Mouse (Mus musculus): ENCODE data around the gene Rfc5. TPM values are rescaled to one million over a fixed set of nuclear protein-coding genes. Genes with fewer than 3 reads are reported as not detected.

Gene Rfc5
- polyA plus RNA-seq, 1 experiment from 2014 or later = 128 TPM

DNA sequence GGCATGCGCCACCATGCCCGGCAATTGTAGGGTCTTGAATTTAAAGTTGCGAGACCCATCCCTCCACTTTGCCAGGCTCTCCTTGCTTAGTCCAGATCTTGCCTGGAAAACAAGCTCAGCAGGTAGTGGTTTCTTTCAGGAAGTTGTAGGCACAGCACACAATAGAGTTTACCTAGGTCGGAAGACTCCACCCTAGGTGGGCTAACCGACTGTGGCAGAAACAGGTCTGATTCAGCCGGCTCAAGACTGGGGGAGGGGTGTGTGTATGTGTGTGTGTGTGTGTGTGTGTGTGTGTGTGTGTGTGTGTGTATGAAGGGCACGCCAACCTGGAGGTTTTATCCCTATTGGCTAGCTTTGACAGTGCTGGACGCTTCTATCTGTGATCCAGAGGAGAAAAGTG lies 14.8 kb upstream of the Rfc5 start:
- 84% methylated on average over 8 of the region's 8 CpGs for WGBS
- Histone ChIP-seq H3K9ac (replicated peaks; ENCODE audit: low read length) (no peak overlapping the region), H3K4me3 (ENCODE audit: low read length) (no peak overlapping the region), H3K36me3 (ENCODE audit: insufficient read depth, low read length) (no peaks in the 10 kb centered on the region), H3K27me3 (ENCODE audit: insufficient read depth, low read length) (no peaks in the 10 kb centered on the region), H3K9me3 (ENCODE audit: low read length) (no peaks in the 10 kb centered on the region), H3K27ac (ENCODE audit: low read length) (no peak overlapping the region), H3K4me1 (ENCODE audit: insufficient read depth, low read length) (no peaks in the 10 kb centered on the region), H3K4me2 (replicated peaks; ENCODE audit: low read depth, low read length) (no peak overlapping the region)
- no peak for ATAC-seq (ENCODE audit: low FRiP score, low TSS enrichment)

- H3K4me1 ChIP-seq (ENCODE audit: insufficient read depth, low read length) = no peaks in the 10 kb centered on the region
- 75% methylated on average over 9 of the region's 9 CpGs for WGBS
- no peak overlapping the region for H3K9ac ChIP-seq (replicated peaks; ENCODE audit: low read length)
- H3K4me2 ChIP-seq (replicated peaks; ENCODE audit: low read depth, low read length) = no peak overlapping the region
- no peak overlapping the region for H3K27ac ChIP-seq (ENCODE audit: low read length)
- H3K36me3 ChIP-seq (ENCODE audit: insufficient read depth, low read length) = no peaks in the 10 kb centered on the region
- H3K27me3 ChIP-seq (ENCODE audit: insufficient read depth, low read length) = no peaks in the 10 kb centered on the region
- H3K9me3 ChIP-seq (ENCODE audit: low read length) = no peaks in the 10 kb centered on the region
- no peak for ATAC-seq (ENCODE audit: low FRiP score, low TSS enrichment)
- H3K4me3 ChIP-seq (ENCODE audit: low read length) = no peak overlapping the region
Observed at GRCm38 (mm10) chr5:117399281-117399680, 10.4 kb upstream of the Rfc5 start.

DNA sequence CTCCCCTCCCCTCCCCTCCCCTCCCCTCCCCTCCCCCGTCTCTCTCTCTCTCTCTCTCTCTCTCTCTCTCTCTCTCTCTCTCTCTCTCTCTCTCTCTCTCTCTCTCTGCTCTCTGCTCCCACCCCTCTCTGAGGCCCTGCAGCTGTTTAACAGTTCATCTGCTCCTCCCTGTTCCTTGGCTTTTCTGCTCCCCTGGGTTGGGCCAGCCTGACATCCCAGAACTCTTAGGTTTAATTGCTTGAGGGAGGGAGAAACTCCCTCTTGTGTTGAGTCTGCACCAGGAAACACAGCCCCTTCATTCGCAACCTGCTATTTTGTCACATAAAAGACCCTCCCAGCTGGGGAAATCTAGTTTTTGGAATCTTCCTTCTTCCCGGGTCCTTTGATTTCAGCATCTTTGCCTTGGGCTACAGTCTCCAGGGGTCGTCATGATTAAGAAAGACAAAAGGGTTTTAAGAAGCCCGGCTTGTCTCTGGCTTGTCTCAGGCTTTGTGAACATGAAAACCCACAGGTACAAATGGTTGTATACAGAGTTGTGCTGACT lies 9.2 kb upstream of the Rfc5 start:
- Histone ChIP-seq H3K4me1 (ENCODE audit: insufficient read depth, low read length) (no peaks in the 10 kb centered on the region), H3K9ac (replicated peaks; ENCODE audit: low read length) (no peak overlapping the region), H3K4me2 (replicated peaks; ENCODE audit: low read depth, low read length) (no peak overlapping the region), H3K9me3 (ENCODE audit: low read length) (no peaks in the 10 kb centered on the region; the same call in 1 of the 2 replicates), H3K36me3 (ENCODE audit: insufficient read depth, low read length) (no peaks in the 10 kb centered on the region), H3K27ac (ENCODE audit: low read length) (no peak overlapping the region), H3K4me3 (ENCODE audit: low read length) (no peak overlapping the region), H3K27me3 (ENCODE audit: insufficient read depth, low read length) (no peaks in the 10 kb centered on the region)
- ATAC-seq (ENCODE audit: low FRiP score, low TSS enrichment) = peak; percentile 69; the same call in 1 of the 2 replicates
- WGBS = 36% methylated on average over 4 of the region's 5 CpGs

GRCm38 (mm10) chr5:117397371-117397770 lies 8.5 kb upstream of the Rfc5 start:
- 78% methylated on average over 6 of the region's 6 CpGs for WGBS
- Histone ChIP-seq H3K36me3 (ENCODE audit: insufficient read depth, low read length) (no peaks in the 10 kb centered on the region), H3K4me3 (ENCODE audit: low read length) (no peak overlapping the region), H3K27me3 (ENCODE audit: insufficient read depth, low read length) (no peaks in the 10 kb centered on the region), H3K9ac (replicated peaks; ENCODE audit: low read length) (no peak overlapping the region), H3K4me1 (ENCODE audit: insufficient read depth, low read length) (no peaks in the 10 kb centered on the region), H3K27ac (ENCODE audit: low read length) (no peak overlapping the region), H3K4me2 (replicated peaks; ENCODE audit: low read depth, low read length) (no peak overlapping the region), H3K9me3 (ENCODE audit: low read length) (no peaks in the 10 kb centered on the region; the same call in 1 of the 2 replicates)
- ATAC-seq (ENCODE audit: low FRiP score, low TSS enrichment) = no peak

DNA sequence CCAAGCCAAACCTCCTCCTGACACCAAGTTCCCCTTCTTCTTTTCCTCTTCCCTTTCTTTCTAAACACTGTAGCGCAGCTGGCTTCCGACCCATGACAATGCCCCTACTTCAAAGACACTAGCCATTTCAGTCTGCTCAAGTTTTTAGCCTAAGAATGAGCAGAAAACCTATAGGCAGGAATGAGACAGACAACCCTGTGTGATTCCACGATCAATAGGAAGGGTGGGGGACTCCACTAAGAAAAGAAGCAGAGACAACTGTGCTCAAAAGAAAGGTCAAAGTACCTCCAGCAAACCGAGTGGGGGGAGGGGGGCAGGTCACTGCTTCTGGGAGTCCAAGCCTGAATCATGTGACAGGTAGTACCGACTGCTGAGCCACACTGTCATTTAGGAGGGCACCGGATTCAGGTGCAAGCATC lies 7.8 kb upstream of the Rfc5 start:
- ATAC-seq (ENCODE audit: low FRiP score, low TSS enrichment) = no peak
- H3K4me3 ChIP-seq (ENCODE audit: low read length) = no peak overlapping the region
- H3K9ac ChIP-seq (replicated peaks; ENCODE audit: low read length) = no peak overlapping the region
- no peak overlapping the region for H3K27ac ChIP-seq (ENCODE audit: low read length)
- no peaks in the 10 kb centered on the region for H3K36me3 ChIP-seq (ENCODE audit: insufficient read depth, low read length)
- no peak overlapping the region for H3K4me2 ChIP-seq (replicated peaks; ENCODE audit: low read depth, low read length)
- no peaks in the 10 kb centered on the region; the same call in 1 of the 2 replicates for H3K9me3 ChIP-seq (ENCODE audit: low read length)
- H3K27me3 ChIP-seq (ENCODE audit: insufficient read depth, low read length) = no peaks in the 10 kb centered on the region
- H3K4me1 ChIP-seq (ENCODE audit: insufficient read depth, low read length) = no peaks in the 10 kb centered on the region
- WGBS = 70% methylated on average over 6 of the region's 6 CpGs

- Histone ChIP-seq H3K9ac (replicated peaks; ENCODE audit: low read length) (no peak overlapping the region), H3K4me2 (replicated peaks; ENCODE audit: low read depth, low read length) (no peak overlapping the region), H3K27ac (ENCODE audit: low read length) (no peak overlapping the region), H3K4me1 (ENCODE audit: insufficient read depth, low read length) (no peaks in the 10 kb centered on the region), H3K36me3 (ENCODE audit: insufficient read depth, low read length) (no peaks in the 10 kb centered on the region), H3K4me3 (ENCODE audit: low read length) (no peak overlapping the region), H3K27me3 (ENCODE audit: insufficient read depth, low read length) (no peaks in the 10 kb centered on the region), H3K9me3 (ENCODE audit: low read length) (no peaks in the 10 kb centered on the region; the same call in 1 of the 2 replicates)
- ATAC-seq (ENCODE audit: low FRiP score, low TSS enrichment) = no peak
- WGBS = 83% methylated on average over 5 of the region's 5 CpGs
Observed at GRCm38 (mm10) chr5:117395834-117396233, 7.0 kb upstream of the Rfc5 start.

- Histone ChIP-seq H3K4me3 (ENCODE audit: low read length) (no peak overlapping the region), H3K27me3 (ENCODE audit: insufficient read depth, low read length) (no peaks in the 10 kb centered on the region), H3K36me3 (ENCODE audit: insufficient read depth, low read length) (no peaks in the 10 kb centered on the region; the same call in 1 of the 2 replicates), H3K9me3 (ENCODE audit: low read length) (no peaks in the 10 kb centered on the region; the same call in 1 of the 2 replicates), H3K4me1 (ENCODE audit: insufficient read depth, low read length) (peaks cover 11% of the 10 kb centered on the region), H3K9ac (replicated peaks; ENCODE audit: low read length) (no peak overlapping the region), H3K27ac (ENCODE audit: low read length) (no peak overlapping the region), H3K4me2 (replicated peaks; ENCODE audit: low read depth, low read length) (no peak overlapping the region)
- WGBS = 95% methylated on average over 1 of the region's 1 CpGs
- ATAC-seq (ENCODE audit: low FRiP score, low TSS enrichment) = no peak
Observed at GRCm38 (mm10) chr5:117390895-117391294, 2.0 kb upstream of the Rfc5 start.

DNA sequence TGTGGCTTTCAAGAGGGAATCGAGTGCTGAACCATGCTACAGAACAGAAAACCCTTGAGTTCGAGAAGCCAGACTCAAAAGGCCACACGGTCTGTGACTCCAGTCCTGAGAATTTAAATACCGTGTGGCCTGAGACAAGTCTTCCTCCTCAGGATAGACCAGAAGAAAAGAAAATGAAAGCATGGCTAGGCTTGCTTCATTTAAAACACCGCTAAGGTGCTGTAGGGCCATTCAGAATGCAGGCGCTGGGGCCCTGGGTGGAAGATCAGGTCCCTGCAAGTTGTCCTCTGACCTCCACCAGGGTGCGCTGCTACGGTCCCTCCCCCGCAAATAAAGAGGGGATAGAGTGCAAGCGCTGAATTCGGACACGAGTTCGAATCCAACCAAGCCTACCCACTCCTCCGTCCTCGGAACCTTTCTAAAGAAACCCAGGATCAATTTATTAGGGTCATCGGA lies 523 bp downstream of the Rfc5 start:
- H3K4me2 ChIP-seq (replicated peaks; ENCODE audit: low read depth, low read length) = peak overlapping the region; percentile 70
- H3K36me3 ChIP-seq (ENCODE audit: insufficient read depth, low read length) = peaks cover 9% of the 10 kb centered on the region
- peak; percentile 33 for ATAC-seq (ENCODE audit: low FRiP score, low TSS enrichment)
- H3K9me3 ChIP-seq (ENCODE audit: low read length) = no peaks in the 10 kb centered on the region; the same call in 1 of the 2 replicates
- peaks cover 11% of the 10 kb centered on the region for H3K4me1 ChIP-seq (ENCODE audit: insufficient read depth, low read length)
- 11% methylated on average over 16 of the region's 16 CpGs for WGBS
- peak overlapping the region; percentile 74 for H3K4me3 ChIP-seq (ENCODE audit: low read length)
- no peaks in the 10 kb centered on the region for H3K27me3 ChIP-seq (ENCODE audit: insufficient read depth, low read length)
- peak overlapping the region; percentile 91 for H3K9ac ChIP-seq (replicated peaks; ENCODE audit: low read length)
- H3K27ac ChIP-seq (ENCODE audit: low read length) = 0 out of 2 replicates have a peak overlapping the region, but pooled peaks have one; percentile 56

- no peak overlapping the region for H3K4me3 ChIP-seq (ENCODE audit: low read length)
- no peaks in the 10 kb centered on the region for H3K27me3 ChIP-seq (ENCODE audit: insufficient read depth, low read length)
- WGBS = 64% methylated on average over 12 of the region's 12 CpGs
- no peak overlapping the region for H3K27ac ChIP-seq (ENCODE audit: low read length)
- ATAC-seq (ENCODE audit: low FRiP score, low TSS enrichment) = no peak
- no peaks in the 10 kb centered on the region for H3K9me3 ChIP-seq (ENCODE audit: low read length)
- H3K36me3 ChIP-seq (ENCODE audit: insufficient read depth, low read length) = peaks cover 43% of the 10 kb centered on the region
- H3K9ac ChIP-seq (replicated peaks; ENCODE audit: low read length) = no peak overlapping the region
- H3K4me1 ChIP-seq (ENCODE audit: insufficient read depth, low read length) = peaks cover 9% of the 10 kb centered on the region
- no peak overlapping the region for H3K4me2 ChIP-seq (replicated peaks; ENCODE audit: low read depth, low read length)
Observed at GRCm38 (mm10) chr5:117383198-117383597, 5.6 kb downstream of the Rfc5 start.

DNA sequence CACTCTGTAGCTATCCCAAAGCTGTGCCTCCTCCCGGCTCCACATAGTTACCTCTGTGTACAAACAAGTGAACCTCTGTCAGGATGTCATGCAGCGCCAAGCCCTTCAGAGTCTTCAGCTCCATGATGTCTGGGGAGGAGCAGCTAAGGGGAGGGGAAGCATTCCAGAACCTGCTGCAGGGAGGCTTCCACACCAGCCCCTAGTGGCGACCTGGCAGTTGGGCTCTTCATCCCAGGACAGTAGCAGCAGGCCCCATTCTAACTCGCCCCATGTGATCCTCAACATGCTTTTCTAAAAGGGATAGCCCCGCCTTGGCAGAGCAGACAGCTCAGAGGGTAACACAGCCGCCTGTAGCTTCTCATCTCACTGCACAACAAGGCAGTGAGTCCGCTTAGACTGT lies 7.1 kb downstream of the Rfc5 start:
- Histone ChIP-seq H3K9ac (replicated peaks; ENCODE audit: low read length) (no peak overlapping the region), H3K4me2 (replicated peaks; ENCODE audit: low read depth, low read length) (no peak overlapping the region), H3K36me3 (ENCODE audit: insufficient read depth, low read length) (peaks cover 48% of the 10 kb centered on the region), H3K9me3 (ENCODE audit: low read length) (no peaks in the 10 kb centered on the region), H3K4me3 (ENCODE audit: low read length) (no peak overlapping the region), H3K27ac (ENCODE audit: low read length) (no peak overlapping the region), H3K4me1 (ENCODE audit: insufficient read depth, low read length) (no peaks in the 10 kb centered on the region), H3K27me3 (ENCODE audit: insufficient read depth, low read length) (no peaks in the 10 kb centered on the region)
- 83% methylated on average over 7 of the region's 7 CpGs for WGBS
- no peak for ATAC-seq (ENCODE audit: low FRiP score, low TSS enrichment)

Measured in kidney, embryonic 16.5 days (tissue).